ENCODE assay signal across 8 mouse cellular contexts in the genomic region with DNA sequence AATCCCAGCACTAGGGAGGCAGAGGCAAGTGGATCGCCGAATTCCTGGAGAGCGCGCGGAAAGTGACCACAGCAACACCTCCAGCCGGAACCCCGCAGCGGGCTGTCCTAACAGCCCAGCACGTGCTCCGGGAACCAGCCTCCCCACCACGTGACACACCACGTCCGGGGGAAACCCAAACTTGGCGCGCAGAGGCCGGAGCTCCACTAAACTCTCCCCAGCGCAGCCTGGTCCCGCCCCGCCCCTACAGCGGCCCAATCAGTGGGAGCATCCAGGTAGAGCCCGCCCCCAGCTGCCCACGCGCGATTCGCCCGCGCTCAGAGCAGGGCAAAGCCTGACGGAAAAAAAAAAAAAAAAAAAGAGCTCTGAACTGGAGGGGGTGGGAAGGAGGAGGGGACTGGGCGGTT. TPM values are rescaled to one million over a fixed set of nuclear protein-coding genes. Genes with fewer than 3 reads are reported as not detected.
DNase-seq lines count a peak whose midpoint lies in the region; ATAC-seq and TF ChIP-seq lines count a peak whose summit lies in the region.

No protein-coding gene starts in this region.

- H3K4me3 ChIP-seq in embryonic facial prominence, embryonic 13.5 days: peak overlapping the region; percentile 53
- H3K4me3 ChIP-seq in kidney, adult 2 months (ENCODE audit: insufficient read depth, low read depth, low read length): peak overlapping the region; percentile 63
- peak overlapping the region; percentile 55 for H3K4me3 ChIP-seq in limb, embryonic 13.5 days
- peak overlapping the region; percentile 46 for H3K4me3 ChIP-seq in midbrain, embryonic 16.5 days (ENCODE audit: low read depth, low read length)

- H3K9me3 ChIP-seq in embryonic facial prominence, embryonic 13.5 days: no peaks in the 10 kb centered on the region
- H3K9me3 ChIP-seq in limb, embryonic 13.5 days: no peaks in the 10 kb centered on the region
- no peaks in the 10 kb centered on the region for H3K9me3 ChIP-seq in midbrain, embryonic 16.5 days (replicated peaks; ENCODE audit: control insufficient read depth, low read length, poor library complexity, severe bottlenecking)

- peak overlapping the region; percentile 85 for H3K4me2 ChIP-seq in embryonic facial prominence, embryonic 13.5 days
- peak overlapping the region; percentile 83 for H3K4me2 ChIP-seq in limb, embryonic 13.5 days (replicated peaks)
- peak overlapping the region; percentile 88 for H3K4me2 ChIP-seq in midbrain, embryonic 16.5 days (ENCODE audit: low read length)

- under 1% methylated on average over 29 of the region's 29 CpGs for WGBS in embryonic facial prominence, embryonic 13.5 days
- 0% methylated on average over 29 of the region's 29 CpGs for WGBS in kidney, adult 2 months
- WGBS in limb, embryonic 13.5 days: 0% methylated on average over 29 of the region's 29 CpGs
- WGBS in midbrain, embryonic 16.5 days: under 1% methylated on average over 26 of the region's 29 CpGs

- H3K36me3 ChIP-seq in embryonic facial prominence, embryonic 13.5 days: no peaks in the 10 kb centered on the region
- H3K36me3 ChIP-seq in kidney, adult 2 months (ENCODE audit: control insufficient read depth, insufficient read depth, low read length): no peaks in the 10 kb centered on the region
- H3K36me3 ChIP-seq in limb, embryonic 13.5 days: no peaks in the 10 kb centered on the region; the same call in 1 of the 2 replicates
- H3K36me3 ChIP-seq in midbrain, embryonic 16.5 days (ENCODE audit: control insufficient read depth, insufficient read depth, low read length): no peaks in the 10 kb centered on the region

- DNase-seq in 3134 (ENCODE audit: extremely low read depth, insufficient read length, low spot score): peak; percentile 99
- DNase-seq in adrenal gland, postnatal 36 days: peak; percentile 98
- DNase-seq in heart, adult 18-20 months: peak; percentile 93 to 97
- peak; percentile 99 for DNase-seq in kidney, adult 2 months
- DNase-seq in spleen, postnatal 10 days (ENCODE audit: low spot score in 2 of 2): peak; percentile 76 to 91

- no peak overlapping the region for H3K27ac ChIP-seq in embryonic facial prominence, embryonic 13.5 days
- H3K27ac ChIP-seq in kidney, adult 2 months (ENCODE audit: insufficient read depth, low read depth, low read length): peak overlapping the region; percentile 95
- H3K27ac ChIP-seq in limb, embryonic 13.5 days: no peak overlapping the region
- no peak overlapping the region for H3K27ac ChIP-seq in midbrain, embryonic 16.5 days (ENCODE audit: low read length)

- peaks cover 27% of the 10 kb centered on the region for H3K4me1 ChIP-seq in embryonic facial prominence, embryonic 13.5 days
- peaks cover 21% of the 10 kb centered on the region for H3K4me1 ChIP-seq in kidney, adult 2 months (ENCODE audit: control insufficient read depth, insufficient read depth, low read length)
- H3K4me1 ChIP-seq in limb, embryonic 13.5 days: peaks cover 27% of the 10 kb centered on the region
- H3K4me1 ChIP-seq in midbrain, embryonic 16.5 days (ENCODE audit: control insufficient read depth, insufficient read depth, low read length): no peaks in the 10 kb centered on the region; the same call in 1 of the 2 replicates

- TF ChIP-seq POLR2A in kidney, adult 2 months (IDR thresholded peaks at IDR 0.05; ENCODE audit: low read depth, low read length): no peak

- peak; percentile 99 for ATAC-seq in embryonic facial prominence, embryonic 13.5 days (ENCODE audit: insufficient number of reproducible peaks, insufficient read depth, low FRiP score, low TSS enrichment, low read depth)
- ATAC-seq in limb, embryonic 13.5 days (ENCODE audit: low FRiP score, low read depth): peak; percentile 100
- ATAC-seq in midbrain, embryonic 16.5 days: peak; percentile 99

- no peaks in the 10 kb centered on the region for H3K27me3 ChIP-seq in embryonic facial prominence, embryonic 13.5 days
- H3K27me3 ChIP-seq in kidney, adult 2 months (replicated peaks; ENCODE audit: control insufficient read depth, insufficient read depth, low read length): no peaks in the 10 kb centered on the region
- no peaks in the 10 kb centered on the region for H3K27me3 ChIP-seq in limb, embryonic 13.5 days
- no peaks in the 10 kb centered on the region for H3K27me3 ChIP-seq in midbrain, embryonic 16.5 days (ENCODE audit: control insufficient read depth, insufficient read depth, low read depth, low read length)

- no peak for TF ChIP-seq CTCF in kidney, adult 2 months (conservative IDR thresholded peaks at IDR 0.05; ENCODE audit: insufficient read depth, insufficient read length, low read depth, low read length)

- H3K9ac ChIP-seq in embryonic facial prominence, embryonic 13.5 days: peak overlapping the region; percentile 66
- peak overlapping the region; percentile 62 for H3K9ac ChIP-seq in limb, embryonic 13.5 days
- H3K9ac ChIP-seq in midbrain, embryonic 16.5 days (ENCODE audit: low read depth, low read length): no peak overlapping the region

RNA-seq across cellular contexts. Expression of a gene that starts 0.5 kb away (rescaled TPM):
- 10 to 100 TPM; 40.4 to 80.2 TPM for total RNA-seq in adrenal gland, postnatal 36 days (2021)
- polyA plus RNA-seq in embryonic facial prominence, embryonic 13.5 days (2015; fragmentation: Nextera tagmentation; extraction: Ambion mirVana): 50.1 and 55.5 TPM in 2 replicates
- 10 to 100 TPM; 11.9 to 13.5 TPM for total RNA-seq in heart, adult 18-20 months (2021)
- 108 and 120 TPM in 2 replicates for polyA plus RNA-seq in kidney, adult 2 months (2012; rRNA removed)
- polyA plus RNA-seq in limb, embryonic 13.5 days (2015; fragmentation: Nextera tagmentation; extraction: Ambion mirVana): 47.9 and 52.2 TPM in 2 replicates
- polyA plus RNA-seq in midbrain, embryonic 16.5 days (2015; fragmentation: Nextera tagmentation; extraction: Ambion mirVana): 4.2 and 5.5 TPM in 2 replicates

RNA-seq across cellular contexts. Expression of a gene that starts 19.4 kb away (rescaled TPM):
- total RNA-seq in adrenal gland, postnatal 36 days (2021): 10 to 100 TPM; 50.0 to 51.1 TPM
- polyA plus RNA-seq in embryonic facial prominence, embryonic 13.5 days (2015; fragmentation: Nextera tagmentation; extraction: Ambion mirVana): 37.2 and 39.5 TPM in 2 replicates
- 10 to 100 TPM; 24.3 TPM for total RNA-seq in heart, adult 18-20 months (2021)
- 29.1 and 30.0 TPM in 2 replicates for polyA plus RNA-seq in kidney, adult 2 months (2012; rRNA removed)
- polyA plus RNA-seq in limb, embryonic 13.5 days (2015; fragmentation: Nextera tagmentation; extraction: Ambion mirVana): 34.8 and 36.7 TPM in 2 replicates
- polyA plus RNA-seq in midbrain, embryonic 16.5 days (2015; fragmentation: Nextera tagmentation; extraction: Ambion mirVana): 32.3 and 33.5 TPM in 2 replicates

RNA-seq across cellular contexts. Expression of a gene that starts 33.7 kb away (rescaled TPM):
- total RNA-seq in adrenal gland, postnatal 36 days (2021): 10 to 100 TPM; 23.7 to 24.9 TPM
- polyA plus RNA-seq in embryonic facial prominence, embryonic 13.5 days (2015; fragmentation: Nextera tagmentation; extraction: Ambion mirVana): 6.2 and 6.4 TPM in 2 replicates
- 10 to 100 TPM; 15.2 to 16.8 TPM for total RNA-seq in heart, adult 18-20 months (2021)
- polyA plus RNA-seq in kidney, adult 2 months (2012; rRNA removed): 12.1 and 13.9 TPM in 2 replicates
- 5.4 and 7.0 TPM in 2 replicates for polyA plus RNA-seq in limb, embryonic 13.5 days (2015; fragmentation: Nextera tagmentation; extraction: Ambion mirVana)
- polyA plus RNA-seq in midbrain, embryonic 16.5 days (2015; fragmentation: Nextera tagmentation; extraction: Ambion mirVana): 6.0 and 6.4 TPM in 2 replicates

RNA-seq across cellular contexts. Expression of a gene that starts 33.9 kb away (rescaled TPM):
- 10 to 100 TPM in 1 of 2 experiments, 1 to 10 TPM in 1; 6.5 to 10.7 TPM for total RNA-seq in adrenal gland, postnatal 36 days (2021)
- 19.9 and 23.0 TPM in 2 replicates for polyA plus RNA-seq in embryonic facial prominence, embryonic 13.5 days (2015; fragmentation: Nextera tagmentation; extraction: Ambion mirVana)
- total RNA-seq in heart, adult 18-20 months (2021): 1 to 10 TPM; 3.8 to 4.4 TPM
- polyA plus RNA-seq in kidney, adult 2 months (2012; rRNA removed): 5.8 and 5.9 TPM in 2 replicates
- polyA plus RNA-seq in limb, embryonic 13.5 days (2015; fragmentation: Nextera tagmentation; extraction: Ambion mirVana): 18.9 and 22.0 TPM in 2 replicates
- 8.0 and 8.4 TPM in 2 replicates for polyA plus RNA-seq in midbrain, embryonic 16.5 days (2015; fragmentation: Nextera tagmentation; extraction: Ambion mirVana)
